10 mouse cellular contexts compared by ENCODE assay signal in genomic region chr11:118083811-118084210, GRCm38 (mm10). TPM values are rescaled to one million over a fixed set of nuclear protein-coding genes. Genes with fewer than 3 reads are reported as not detected.
DNase-seq lines count a peak whose midpoint lies in the region; ATAC-seq and TF ChIP-seq lines count a peak whose summit lies in the region.
"Had no signal": no experiment of that assay in that cellular context is flagged by ENCODE, and none has a peak within 500 bp of the region (broad histone marks: within the 10 kb centered on the region; RNA-seq: fewer than 3 reads in every experiment).

No protein-coding gene starts in this region.

- peak; percentile 61 to 95 (median 92) for TF ChIP-seq CTCF in MEL (IDR thresholded peaks at IDR 0.05 in 2 of 3, conservative IDR thresholded peaks at IDR 0.05 in 1 of 3; ENCODE audit: control insufficient read depth in 1 of 3, insufficient read depth in 1 of 3, low read depth in 2 of 3, low read length in 3 of 3, poor library complexity in 1 of 3, severe bottlenecking in 1 of 3)

- H3K27ac ChIP-seq in intestine, embryonic 14.5 days (ENCODE audit: low read depth), result no peak overlapping the region
- no peak overlapping the region for H3K27ac ChIP-seq in intestine, embryonic 16.5 days (ENCODE audit: low read length)
- H3K27ac ChIP-seq in MEL (ENCODE audit: control insufficient read depth, low read depth, low read length), result no peak overlapping the region
- H3K27ac ChIP-seq: neural tube, embryonic 12.5 days had no signal

- 15% methylated on average over 6 of the region's 6 CpGs for WGBS in intestine, embryonic 14.5 days
- WGBS in intestine, embryonic 16.5 days, result 12% methylated on average over 6 of the region's 6 CpGs

- DNase-seq in intestine, embryonic 14.5 days (ENCODE audit: low spot score), result peak; percentile 94
- DNase-seq in MEL (ENCODE audit: low read depth, low spot score), result peak; percentile 70
- peak; percentile 77 for DNase-seq in cerebellum, adult 8-10 months
- DNase-seq in gastrocnemius, postnatal 36 days, result peak; percentile 52 to 53
- peak; percentile 55 to 69 for DNase-seq in left cerebral cortex, postnatal 25 days (ENCODE audit: low spot score in 2 of 2)
- peak; percentile 40 to 67 for DNase-seq in natural killer cell, adult 2 months (ENCODE audit: low spot score in 2 of 2)
- peak; percentile 74 for DNase-seq in thymus, postnatal 25 days

- TF ChIP-seq RAD21 in MEL (IDR thresholded peaks at IDR 0.05; ENCODE audit: low read depth, low read length), result peak; percentile 84

- H3K4me3 ChIP-seq in intestine, embryonic 14.5 days (ENCODE audit: low read depth, low read length), result no peak overlapping the region
- no peak overlapping the region for H3K4me3 ChIP-seq in intestine, embryonic 16.5 days (ENCODE audit: low read length)
- H3K4me3 ChIP-seq in MEL (ENCODE audit: control insufficient read depth in 1 of 2, insufficient read depth in 1 of 2, low read depth in 2 of 2, low read length in 2 of 2), result no peak overlapping the region
- H3K4me3 ChIP-seq: erythroblast, embryonic 14.5 days; neural tube, embryonic 12.5 days had no signal

- no peaks in the 10 kb centered on the region for H3K9me3 ChIP-seq in intestine, embryonic 14.5 days (ENCODE audit: control insufficient read depth, low read length)
- H3K9me3 ChIP-seq in intestine, embryonic 16.5 days (ENCODE audit: control insufficient read depth, low read length), result no peaks in the 10 kb centered on the region
- H3K9me3 ChIP-seq in MEL (replicated peaks; ENCODE audit: insufficient read depth, low read length), result no peaks in the 10 kb centered on the region
- H3K9me3 ChIP-seq: neural tube, embryonic 12.5 days had no signal

- H3K4me1 ChIP-seq in intestine, embryonic 14.5 days (replicated peaks; ENCODE audit: control insufficient read depth, insufficient read depth, low read length), result 0 out of 2 replicates have a peak, but pooled peaks cover 11% of the 10 kb centered on the region
- H3K4me1 ChIP-seq in intestine, embryonic 16.5 days (ENCODE audit: control insufficient read depth, insufficient read depth, low read length), result peaks cover 8% of the 10 kb centered on the region; the same call in 1 of the 2 replicates
- peaks cover 2 to 7% of the 10 kb centered on the region in 2 experiments; a peak in 3 of 4 replicates for H3K4me1 ChIP-seq in MEL (ENCODE audit: control insufficient read depth in 1 of 2, insufficient read depth in 2 of 2, low read length in 2 of 2)

- TF ChIP-seq POLR2A in MEL (IDR thresholded peaks at IDR 0.05; ENCODE audit: control insufficient read depth in 1 of 2, insufficient read depth in 1 of 2, low read depth in 1 of 2, low read length in 2 of 2, poor library complexity in 1 of 2), result no peak

- no peak overlapping the region for H3K9ac ChIP-seq in intestine, embryonic 14.5 days (ENCODE audit: low read length)
- H3K9ac ChIP-seq in intestine, embryonic 16.5 days (ENCODE audit: low read depth, low read length), result no peak overlapping the region
- no peak overlapping the region for H3K9ac ChIP-seq in MEL (ENCODE audit: control insufficient read depth, low read depth, low read length, poor library complexity, severe bottlenecking)
- H3K9ac ChIP-seq: neural tube, embryonic 12.5 days had no signal

- no peak for ATAC-seq in intestine, embryonic 14.5 days (replicated peaks; ENCODE audit: low FRiP score, low TSS enrichment, low read depth)
- ATAC-seq in intestine, embryonic 16.5 days, result no peak

- H3K36me3 ChIP-seq in intestine, embryonic 14.5 days (ENCODE audit: control insufficient read depth, insufficient read depth, low read length), result no peaks in the 10 kb centered on the region
- H3K36me3 ChIP-seq in intestine, embryonic 16.5 days (ENCODE audit: control insufficient read depth, insufficient read depth, low read length), result no peaks in the 10 kb centered on the region
- H3K36me3 ChIP-seq in MEL (ENCODE audit: control insufficient read depth in 1 of 2, insufficient read depth in 2 of 2, low read length in 2 of 2), result no peaks in the 10 kb centered on the region; a peak in 1 of 4 replicates
- H3K36me3 ChIP-seq: neural tube, embryonic 12.5 days had no signal

- intact Hi-C loops in gastrocnemius, postnatal 36 days (cut with DNase I), result loop anchor here (2.0 to 10.0 kb wide), 3 partner anchors 19 to 291 kb away; no protein-coding TSS in a partner anchor
- intact Hi-C loops in left cerebral cortex, postnatal 25 days (cut with DNase I), result loop anchor here (1.0 to 10.0 kb wide), 3 partner anchors 19 to 291 kb away; no protein-coding TSS in a partner anchor

- H3K79me2 ChIP-seq in MEL (ENCODE audit: control insufficient read depth, insufficient read depth, low read length, poor library complexity), result no peaks in the 10 kb centered on the region

- no peak for TF ChIP-seq EP300 in MEL (IDR thresholded peaks at IDR 0.05; ENCODE audit: low read depth in 1 of 2, low read length in 2 of 2)

- H3K27me3 ChIP-seq in intestine, embryonic 14.5 days (replicated peaks; ENCODE audit: control insufficient read depth, insufficient read depth, low read length), result no peaks in the 10 kb centered on the region
- H3K27me3 ChIP-seq in intestine, embryonic 16.5 days (replicated peaks; ENCODE audit: control insufficient read depth, insufficient read depth, low read length), result no peaks in the 10 kb centered on the region; the same call in 1 of the 2 replicates
- H3K27me3 ChIP-seq in MEL (ENCODE audit: control insufficient read depth in 1 of 2, insufficient read depth in 2 of 2, low read length in 2 of 2), result peaks cover 0 to 1% of the 10 kb centered on the region in 2 experiments; a peak in 1 of 4 replicates
- H3K27me3 ChIP-seq: neural tube, embryonic 12.5 days had no signal

- no peak overlapping the region for H3K4me2 ChIP-seq in intestine, embryonic 14.5 days (ENCODE audit: low read length)
- H3K4me2 ChIP-seq in intestine, embryonic 16.5 days (ENCODE audit: low read depth, low read length), result no peak overlapping the region
- H3K4me2 ChIP-seq: neural tube, embryonic 12.5 days had no signal

TF ChIP-seq in MEL, 35 proteins besides CTCF, POLR2A, EP300 and RAD21:
- TF ChIP-seq BHLHE40 (IDR thresholded peaks at IDR 0.05; ENCODE audit: borderline replicate concordance, low read depth, low read length) (no peak), NRF1 (IDR thresholded peaks at IDR 0.05; ENCODE audit: insufficient read depth, low read depth, low read length, poor library complexity, severe bottlenecking) (no peak), SIN3A (IDR thresholded peaks at IDR 0.05; ENCODE audit: low read length) (no peak), MAFK (IDR thresholded peaks at IDR 0.05; ENCODE audit: borderline replicate concordance, low read depth, low read length) (no peak), ETS1 (IDR thresholded peaks at IDR 0.05; ENCODE audit: low read depth, low read length) (no peak), MAZ (IDR thresholded peaks at IDR 0.05; ENCODE audit: low read depth, low read length) (no peak), SMC3 (IDR thresholded peaks at IDR 0.05; ENCODE audit: low read depth, low read length) (peak; percentile 74), UBTF (IDR thresholded peaks at IDR 0.05; ENCODE audit: borderline replicate concordance, insufficient read depth, low read depth, low read length) (no peak), ZC3H11A (IDR thresholded peaks at IDR 0.05; ENCODE audit: low read depth, low read length) (peak; percentile 72), POLR2AphosphoS5 (IDR thresholded peaks at IDR 0.05; ENCODE audit: borderline replicate concordance, low read depth, low read length) (no peak), ELF1 (IDR thresholded peaks at IDR 0.05; ENCODE audit: low read depth, low read length) (no peak), ZNF384 (IDR thresholded peaks at IDR 0.05; ENCODE audit: low read depth, low read length) (peak; percentile 93), KAT2A (conservative IDR thresholded peaks at IDR 0.05; ENCODE audit: low read depth, low read length) (no peak)

RNA-seq across cellular contexts. Expression of gene Dnah17, which starts 46.6 kb away (rescaled TPM):
- polyA plus RNA-seq in intestine, embryonic 14.5 days (2014; fragmentation: Nextera tagmentation; extraction: Ambion mirVana), result 0.14 and 0.26 TPM in 2 replicates
- polyA plus RNA-seq in intestine, embryonic 16.5 days (2015; fragmentation: Nextera tagmentation; extraction: Ambion mirVana), result 0.09 and 0.13 TPM in 2 replicates
- under 0.01 and 0.04 TPM in 2 replicates for total RNA-seq in MEL (2012; rRNA removed)
- under 1 TPM in 1 of 2 experiments, not detected in 1; 0.21 TPM for polyA plus RNA-seq in MEL (2012; ENCODE audit: insufficient read depth in 1 of 2, insufficient read length in 2 of 2, low read depth in 1 of 2, low replicate concordance in 2 of 2, missing spikeins in 1 of 2)
- total RNA-seq in gastrocnemius, postnatal 36 days (2021), result under 1 TPM; 0.10 to 0.22 TPM
- total RNA-seq in left cerebral cortex, postnatal 25 days (2021), result under 1 TPM; 0.05 to 0.14 TPM
- polyA plus RNA-seq: erythroblast, embryonic 14.5 days had no signal
